Mouse (Mus musculus) mouse embryonic stem cell (cell line): ENCODE data around the gene Etfdh.

Experiments
- in situ Hi-C, 2 experiments: fragments of 300-500 bp; cut with MboI; formaldehyde crosslinking; loops; 1 replicate in 1 of 2; 3 replicates in 1 of 2; pipeline ENCODE4 v1.14.3; 2019 to 2020; ENCODE audit warnings: low sequenced_read_pairs in 2 of 2, low pct_unique_long_range_greater_than_20kb in 1 of 2, mixed read lengths in 1 of 2; ENCODE audit not compliant: unreplicated experiment in 1 of 2

Etfdh gene

DNA sequence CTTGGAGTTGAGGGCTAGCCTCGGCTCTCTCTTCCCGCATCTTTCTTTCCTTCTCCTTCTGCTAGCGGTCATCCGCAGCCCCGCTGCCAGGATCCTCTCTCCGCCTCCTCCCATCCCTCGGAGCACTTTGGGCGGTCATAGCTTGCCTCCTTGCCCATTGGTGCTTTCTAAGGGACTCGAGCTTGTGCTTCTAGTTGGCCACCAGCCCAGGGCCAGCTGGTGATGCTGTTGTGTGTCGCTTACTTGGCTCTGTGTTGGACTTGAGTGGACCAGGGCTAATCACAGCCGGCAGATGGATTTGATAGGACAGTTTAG, at the start of gene Etfdh:
TSS of gene Etfdh (minus strand) at position 85 of the 315 bp plus-strand sequence.
- in situ Hi-C loops = no loop called here

DNA sequence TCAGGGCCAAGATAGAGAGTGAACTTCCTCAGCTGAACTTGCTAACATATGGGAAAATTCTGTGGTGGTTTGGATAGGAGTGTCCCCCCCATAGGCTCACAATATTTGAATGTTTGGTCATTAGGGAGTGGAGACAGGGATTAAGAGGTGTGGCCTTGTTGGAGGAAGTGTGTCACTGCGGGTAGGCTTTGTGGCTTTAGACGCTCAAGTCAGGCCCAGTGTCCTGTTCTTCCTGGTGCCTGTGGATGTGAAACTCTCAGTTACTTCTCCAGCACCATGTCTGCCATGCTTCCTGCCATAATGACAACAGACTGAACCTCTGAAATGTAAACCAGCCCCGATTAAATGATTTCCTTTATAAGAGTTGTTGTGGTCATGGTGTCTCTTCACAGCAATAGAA, 47.1 kb upstream of the Etfdh start:
- in situ Hi-C loops = no loop called here

DNA sequence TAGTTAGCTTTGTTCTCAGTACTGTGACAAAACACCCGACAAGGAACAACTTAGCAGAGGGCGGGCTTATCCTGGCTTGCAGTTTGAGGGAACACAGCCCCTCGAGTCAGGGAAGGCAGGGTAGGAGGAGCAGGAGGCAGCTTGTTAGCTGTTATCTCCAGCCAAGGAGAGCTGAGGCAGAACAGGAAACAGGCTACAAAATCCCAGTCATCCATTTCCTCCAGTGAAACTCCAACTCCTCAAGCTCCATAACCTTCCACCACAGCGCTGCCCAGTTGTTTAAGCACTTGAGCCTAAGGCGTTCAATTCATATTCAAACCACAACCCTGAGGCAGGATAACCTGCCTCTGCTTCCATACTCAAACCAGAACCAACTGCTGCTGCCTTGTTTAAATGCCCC, 45.3 kb upstream of the Etfdh start:
- in situ Hi-C loops = no loop called here

DNA sequence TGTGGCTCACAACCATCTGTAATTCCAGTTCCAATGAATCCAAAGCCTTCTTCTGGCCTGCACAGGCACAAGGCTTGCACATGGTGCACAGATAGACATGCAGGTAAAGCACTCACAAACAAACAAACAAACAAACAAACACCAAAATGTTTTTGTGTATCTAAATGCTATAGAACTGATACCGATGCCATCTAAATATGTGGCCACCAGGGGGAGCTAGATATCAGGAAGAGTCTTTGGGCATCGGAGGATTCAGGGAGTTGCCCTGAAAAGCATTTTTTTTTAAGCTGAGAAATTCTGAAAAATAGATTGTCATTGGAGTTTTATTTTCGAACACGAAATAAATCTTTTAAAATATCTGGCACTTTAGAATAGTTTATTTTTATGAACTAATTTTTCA, 43.8 kb upstream of the Etfdh start:
- in situ Hi-C loops = no loop called here

DNA sequence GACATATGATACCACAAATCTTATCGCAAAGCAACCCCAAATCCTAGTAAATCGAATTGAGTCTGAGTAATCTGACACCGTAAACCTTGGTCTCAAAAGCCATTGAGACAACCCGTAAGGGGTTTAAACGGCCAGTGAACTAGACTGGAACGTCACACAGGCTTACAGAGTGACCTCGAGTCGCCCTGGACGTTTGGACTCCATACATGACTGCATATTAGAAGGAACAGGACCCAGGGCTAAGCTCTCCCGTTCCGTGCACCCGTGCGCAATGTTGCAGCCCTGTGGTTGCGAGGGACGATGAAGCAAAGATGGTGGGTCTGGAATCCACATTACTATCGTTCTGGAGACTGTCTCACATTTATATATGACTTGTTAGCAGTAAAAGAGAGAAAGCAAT, 42.9 kb upstream of the Etfdh start:
- in situ Hi-C loops = no loop called here

DNA sequence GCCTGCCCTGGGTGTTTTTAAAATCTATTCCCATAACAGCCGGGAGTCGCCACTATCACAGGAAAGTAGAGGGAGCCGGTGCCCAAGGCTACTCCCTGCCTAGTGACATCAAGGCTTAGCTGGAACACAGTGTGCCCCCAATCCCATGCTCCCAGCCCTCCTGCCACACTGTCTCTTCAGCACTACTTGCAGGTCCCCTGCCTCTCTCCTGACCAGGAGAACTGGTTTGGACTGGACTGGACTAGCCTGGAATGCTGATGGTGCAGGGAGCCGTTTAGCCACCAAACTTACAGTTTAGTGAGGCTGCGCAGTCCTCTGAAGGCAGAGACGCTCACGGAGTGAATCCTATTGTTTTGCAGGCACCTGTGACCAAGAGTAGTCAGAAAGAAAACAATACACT, 41.3 kb upstream of the Etfdh start:
- in situ Hi-C loops = no loop called here

DNA sequence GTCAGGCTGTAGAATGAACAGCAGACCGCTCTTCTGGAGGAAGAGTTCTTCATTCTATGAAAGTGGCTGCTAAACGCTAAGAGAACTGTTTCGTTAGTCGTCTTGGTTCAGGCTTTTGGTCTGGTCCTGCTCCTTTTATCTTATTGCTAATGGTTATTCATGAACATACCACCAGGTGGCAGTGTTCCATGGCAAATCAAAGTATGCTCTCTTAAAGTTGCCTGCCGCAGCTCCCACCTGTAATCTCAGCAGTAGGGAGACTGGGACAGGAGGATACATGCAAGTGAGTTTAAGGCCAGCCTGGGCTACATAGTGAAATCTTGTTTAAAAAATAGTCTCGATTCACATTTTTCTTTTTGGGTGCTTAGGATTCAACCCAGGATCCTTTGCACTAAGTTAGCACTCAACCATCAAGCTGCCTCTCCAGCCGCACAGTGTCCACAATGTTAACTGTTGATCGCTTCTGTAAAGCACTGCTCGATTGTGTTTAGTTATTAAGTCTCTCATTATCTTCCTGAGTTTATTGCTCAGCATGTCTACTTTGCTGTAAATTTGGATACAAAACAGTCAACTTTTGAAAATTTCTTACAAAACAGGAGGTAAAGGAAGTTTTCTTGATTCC, 35.6 kb upstream of the Etfdh start:
- in situ Hi-C loops = loop anchor here (5.0 kb wide), 1 partner anchor 147 kb away; no protein-coding TSS in a partner anchor

DNA sequence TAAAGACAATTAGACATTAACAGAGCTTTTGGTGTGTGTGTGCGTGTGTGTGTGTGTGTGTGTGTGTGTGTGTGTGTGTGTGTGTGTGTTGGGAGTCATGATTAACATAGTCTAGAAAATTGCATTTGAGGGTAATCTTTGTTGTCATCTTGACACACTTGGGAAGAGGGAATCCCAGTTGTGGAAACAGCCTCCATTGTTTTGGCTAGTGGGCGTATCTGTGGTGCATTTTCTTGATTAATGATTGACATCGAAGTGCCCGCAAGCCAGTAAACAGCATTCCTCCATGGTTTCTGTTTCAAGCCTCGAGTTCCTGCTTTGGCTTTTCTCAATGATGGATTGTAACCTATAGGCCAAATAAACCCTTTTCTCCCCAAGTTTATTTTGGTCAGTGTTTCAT, 27.4 kb upstream of the Etfdh start:
- in situ Hi-C loops = no loop called here

DNA sequence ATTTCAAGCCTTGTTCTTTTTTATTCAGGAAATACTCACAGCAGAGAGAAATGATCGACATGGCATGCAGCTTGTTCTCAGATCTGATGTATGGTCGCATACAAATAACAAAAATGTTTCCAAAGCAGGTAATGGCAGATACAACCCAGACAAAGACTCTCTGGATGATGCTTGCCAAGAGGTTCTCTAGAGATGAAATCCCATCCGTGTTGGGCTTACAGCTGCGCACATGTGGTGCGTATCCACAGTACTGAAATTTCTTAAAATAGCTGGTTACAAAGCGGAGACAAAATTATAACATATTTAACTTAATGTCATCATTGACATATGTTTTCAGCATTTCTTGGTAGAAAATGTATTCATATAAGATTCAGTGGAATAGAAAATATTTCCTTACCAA, 22.8 kb upstream of the Etfdh start:
- in situ Hi-C loops = no loop called here

DNA sequence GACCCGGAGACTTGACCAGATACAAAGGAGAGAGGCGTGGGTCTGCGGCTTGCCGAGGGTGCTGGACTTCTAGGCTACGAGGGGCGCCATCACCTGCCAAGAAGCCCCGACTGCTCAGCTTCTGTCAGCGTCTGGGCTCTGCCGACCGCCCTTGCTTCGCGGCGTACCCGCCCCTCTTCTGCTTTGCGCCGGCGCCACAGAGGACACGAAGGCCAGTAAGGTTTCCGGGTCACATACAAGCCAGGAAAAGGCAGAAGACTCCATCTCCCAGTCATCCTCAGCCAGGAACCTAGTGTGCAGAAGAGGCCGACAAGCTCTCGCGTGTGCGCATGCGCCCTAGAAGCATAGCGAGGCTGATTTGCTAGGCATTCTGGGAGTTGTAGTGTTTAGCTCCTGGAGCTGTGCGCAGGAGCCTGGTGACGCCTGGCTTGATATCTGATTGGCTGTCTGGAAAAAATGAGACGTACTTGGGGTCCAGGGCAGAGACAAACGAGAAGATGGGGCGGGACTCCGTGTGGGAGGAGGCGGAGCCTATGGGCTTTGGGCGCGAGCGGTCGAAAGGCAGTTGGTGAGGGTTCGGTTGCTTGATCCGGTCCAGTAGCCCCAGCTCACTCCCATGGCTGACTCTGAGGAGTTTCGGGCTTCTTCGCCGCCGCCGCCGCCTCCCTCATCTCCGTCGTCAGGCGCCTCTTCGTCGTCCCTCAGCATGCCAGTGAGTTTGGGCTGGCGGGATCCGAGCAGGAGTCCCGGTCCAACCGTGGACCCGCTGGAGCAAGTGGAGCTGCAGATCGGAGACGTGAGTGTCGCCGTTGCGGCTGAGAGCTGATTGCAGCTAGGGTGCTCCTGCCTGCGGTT, 512 bp downstream of the Etfdh start, which contains the start of gene 4930579G24Rik:
TSS of gene 4930579G24Rik (plus strand) at position 519 of the 855 bp plus-strand sequence.
- in situ Hi-C loops = no loop called here

DNA sequence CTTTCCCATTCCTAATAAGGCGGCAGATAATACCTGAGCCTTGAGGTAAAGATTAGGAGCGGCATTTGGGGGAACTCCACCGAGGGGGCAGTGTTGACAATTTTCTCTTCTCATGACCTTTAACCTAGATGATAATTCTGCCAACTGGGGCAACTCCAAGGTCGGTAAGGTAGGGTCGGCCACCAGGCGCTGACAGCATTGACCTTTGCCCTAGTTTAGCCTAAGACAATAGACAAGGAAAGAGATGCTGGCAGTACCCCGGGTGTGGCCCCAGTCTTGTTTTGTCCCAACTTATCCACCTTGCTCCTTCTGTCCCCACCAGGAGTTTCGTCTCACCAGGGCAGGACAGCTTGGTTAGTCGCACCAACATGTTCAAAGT, 1.1 kb downstream of the Etfdh start:
- in situ Hi-C loops = no loop called here

DNA sequence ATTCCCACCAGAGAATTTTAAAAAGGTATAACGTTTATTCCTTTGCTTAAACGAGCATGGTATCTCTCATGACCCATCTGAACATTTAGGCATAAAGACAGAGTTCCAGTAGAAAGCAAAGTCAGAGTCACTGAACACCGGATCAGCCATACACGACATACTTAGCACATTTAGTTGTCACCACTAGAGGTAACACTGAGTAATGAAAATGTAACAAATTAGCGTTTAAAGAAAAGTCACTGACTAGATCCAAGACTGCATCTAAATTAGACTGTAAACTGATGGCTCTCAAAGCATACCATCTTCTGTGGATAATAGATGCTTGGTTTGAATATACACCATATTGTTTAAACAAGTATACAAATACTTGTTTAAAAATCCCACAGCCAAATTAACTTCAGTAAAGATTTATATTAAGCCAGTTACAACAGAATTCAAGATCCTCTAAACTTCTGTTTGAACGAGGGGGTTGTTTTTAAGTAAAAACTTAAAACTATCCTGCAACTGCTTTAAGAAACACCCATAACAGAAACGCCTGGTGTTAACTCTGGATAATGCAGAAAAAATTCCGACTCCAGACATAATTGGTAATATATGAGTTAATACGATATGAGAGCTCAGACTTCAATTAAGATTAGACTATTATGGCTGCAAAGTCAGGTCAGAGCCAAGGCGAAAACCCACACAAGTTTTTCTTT, 1.7 kb downstream of the Etfdh start:
- in situ Hi-C loops = no loop called here

DNA sequence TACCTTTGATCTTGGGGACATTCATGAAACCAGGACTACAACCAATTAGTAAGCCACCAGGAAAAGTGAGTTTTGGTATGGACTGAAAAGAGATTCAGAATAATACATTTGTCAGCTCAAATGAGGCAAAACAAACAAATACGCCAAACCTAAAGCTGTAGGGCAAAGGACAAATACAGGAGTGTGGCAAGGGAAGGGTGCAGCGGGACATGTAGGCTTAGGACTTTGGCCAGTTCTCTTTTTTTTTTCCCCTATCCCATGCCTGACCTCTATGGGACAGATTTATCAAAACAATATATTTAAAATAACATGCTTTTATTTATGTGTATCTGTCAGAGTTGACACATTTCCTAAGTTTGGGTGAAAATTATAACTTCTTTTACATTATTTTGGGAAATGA, 19.4 kb downstream of the Etfdh start:
- in situ Hi-C loops = no loop called here

DNA sequence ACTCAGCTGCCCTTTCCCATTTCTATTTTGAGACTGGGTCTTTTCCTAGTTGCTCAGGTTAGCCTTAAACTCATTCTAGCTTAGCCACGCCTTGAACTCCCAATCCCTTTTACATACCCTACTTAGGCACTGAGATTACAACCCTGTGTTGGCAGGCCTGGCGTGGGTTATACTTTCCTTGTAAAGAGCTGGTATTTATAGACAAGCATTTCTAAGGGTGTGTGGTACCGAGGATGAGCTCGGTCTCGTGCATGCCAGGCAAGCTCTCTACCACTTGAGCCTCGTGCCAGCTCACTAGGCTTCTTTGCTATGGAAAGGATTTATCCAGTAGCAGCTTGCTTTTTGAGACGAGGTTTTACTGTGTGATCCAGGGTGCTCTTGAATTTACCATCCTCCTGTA, 33.8 kb downstream of the Etfdh start:
- in situ Hi-C loops = loop anchor here in 1 of 2 experiments (25.0 kb wide), 1 partner anchor 633 kb away; no protein-coding TSS in a partner anchor

DNA sequence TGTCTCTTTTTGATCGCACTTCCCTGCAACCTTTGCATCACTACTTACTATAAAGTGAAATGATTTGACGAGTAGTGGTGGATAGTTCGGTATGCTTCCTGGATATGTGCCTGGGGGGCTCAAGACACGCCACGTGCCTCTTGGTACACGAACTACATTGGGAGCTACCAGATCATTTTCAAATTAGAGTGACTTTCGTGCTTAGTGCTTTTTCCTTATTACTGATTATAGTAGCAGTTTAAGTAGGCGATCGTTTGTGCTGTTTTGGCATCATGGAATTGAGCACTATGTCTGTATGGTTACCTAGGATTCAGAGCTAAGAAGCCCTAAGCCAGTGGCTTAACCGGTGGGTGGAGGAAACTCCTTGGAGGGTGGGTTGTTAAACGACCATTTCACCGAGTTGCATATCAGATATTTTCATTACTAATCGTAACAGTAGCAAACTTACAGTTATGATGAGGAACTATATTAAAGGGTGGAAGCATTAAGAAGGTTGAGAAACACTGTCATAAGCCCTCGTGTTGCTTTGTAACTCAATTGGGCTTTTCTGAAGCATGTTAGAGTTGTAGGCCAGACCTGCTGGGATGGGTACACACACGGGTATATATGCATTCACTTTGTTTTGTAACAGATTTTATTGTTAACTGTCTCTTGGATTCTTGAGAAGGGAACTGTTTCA, 37.4 kb downstream of the Etfdh start:
- in situ Hi-C loops = loop anchor here in 1 of 2 experiments (25.0 kb wide), 1 partner anchor 630 kb away; no protein-coding TSS in a partner anchor

DNA sequence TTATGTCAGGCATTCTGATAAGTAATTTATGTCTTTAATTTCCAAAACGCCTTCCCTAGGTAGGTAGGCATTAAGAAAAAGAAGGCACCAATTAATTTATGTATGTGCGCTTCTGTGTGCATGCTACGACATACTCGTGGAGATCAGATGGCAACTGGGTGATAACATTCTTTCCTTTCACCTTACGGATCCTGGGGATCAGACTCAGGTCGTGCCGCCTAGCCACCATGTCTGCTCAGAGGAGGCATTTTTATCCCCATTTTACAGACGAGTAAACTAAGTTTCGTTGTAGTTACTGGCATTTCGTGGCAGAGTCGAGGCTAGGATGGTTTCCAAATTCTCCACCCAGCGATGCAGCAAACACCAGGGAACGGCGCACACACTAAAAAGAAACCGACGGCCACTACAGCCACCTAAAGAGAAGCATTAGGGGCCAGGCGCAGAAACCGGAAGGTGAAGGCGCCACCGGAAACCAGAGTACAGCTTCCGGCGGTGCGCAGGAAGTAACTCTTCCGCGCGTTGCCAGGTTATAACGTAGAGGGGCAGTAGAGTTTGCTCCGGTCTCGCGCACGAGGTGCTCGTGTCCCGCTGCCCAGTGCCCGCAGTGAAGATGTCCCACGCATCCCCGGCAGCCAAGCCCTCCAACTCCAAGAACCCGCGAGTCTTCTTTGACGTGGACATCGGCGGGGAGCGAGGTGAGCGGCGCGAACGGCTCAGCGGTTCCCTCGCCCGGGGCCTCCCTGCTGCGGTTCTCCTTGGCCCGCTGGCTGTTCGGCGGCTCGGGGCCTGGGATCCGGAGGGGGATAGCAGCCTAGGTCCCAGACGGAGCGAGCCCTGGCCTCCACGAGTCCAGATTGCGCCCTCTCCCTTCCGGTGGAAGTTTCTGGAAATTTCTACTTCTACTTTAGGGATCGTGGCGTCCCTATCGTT, 38.2 kb downstream of the Etfdh start, which contains the start of gene Ppid:
TSS of gene Ppid (plus strand) at position 480 of the 930 bp plus-strand sequence.
- in situ Hi-C loops = loop anchor here in 1 of 2 experiments (25.0 kb wide), 1 partner anchor 629 kb away; no protein-coding TSS in a partner anchor

DNA sequence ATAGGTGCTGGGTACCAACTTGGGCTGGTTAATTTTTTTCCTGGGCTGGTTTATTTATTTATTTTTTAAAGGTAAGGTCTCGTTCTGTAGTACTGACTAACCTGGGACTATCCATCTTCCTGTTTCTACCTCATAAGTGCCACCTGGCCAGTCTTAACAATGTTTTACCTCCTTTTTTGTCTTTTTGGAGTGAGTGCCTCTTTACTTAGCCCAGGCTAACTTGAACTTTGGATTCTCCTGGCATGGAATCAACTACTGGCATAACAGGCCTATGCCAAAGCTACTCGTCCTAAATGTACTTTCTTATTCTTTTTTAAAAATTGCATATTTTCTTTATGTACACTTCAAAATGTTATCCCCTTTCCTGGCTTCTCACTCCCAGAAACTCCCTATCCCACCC, 39.6 kb downstream of the Etfdh start:
- in situ Hi-C loops = loop anchor here (5.0 to 25.0 kb wide), 3 partner anchors 385 to 627 kb away; no protein-coding TSS in a partner anchor

DNA sequence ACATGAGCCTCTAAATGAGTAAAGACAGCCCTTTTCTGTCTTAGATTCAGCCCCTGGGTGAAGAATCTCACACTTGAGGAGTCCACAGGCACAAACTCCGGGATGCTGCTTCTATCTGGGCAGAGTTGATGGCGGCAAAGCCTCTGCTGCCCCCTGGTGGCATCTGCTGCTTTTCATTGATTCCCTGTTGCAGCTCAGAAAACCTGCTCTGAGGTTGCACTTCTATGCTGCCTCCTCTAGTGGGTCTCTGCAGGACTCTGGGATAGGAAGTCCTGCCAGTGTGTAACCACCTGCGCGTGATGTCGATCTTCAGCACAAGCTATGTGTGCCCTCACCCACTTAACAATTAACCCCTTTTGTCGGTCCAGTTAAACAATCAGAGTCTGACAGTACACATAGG, 42.5 kb downstream of the Etfdh start:
- in situ Hi-C loops = loop anchor here (5.0 to 25.0 kb wide), 3 partner anchors 382 to 625 kb away; no protein-coding TSS in a partner anchor
